Comparison of ENCODE assay signal across 26 mouse cellular contexts in the genomic region with DNA sequence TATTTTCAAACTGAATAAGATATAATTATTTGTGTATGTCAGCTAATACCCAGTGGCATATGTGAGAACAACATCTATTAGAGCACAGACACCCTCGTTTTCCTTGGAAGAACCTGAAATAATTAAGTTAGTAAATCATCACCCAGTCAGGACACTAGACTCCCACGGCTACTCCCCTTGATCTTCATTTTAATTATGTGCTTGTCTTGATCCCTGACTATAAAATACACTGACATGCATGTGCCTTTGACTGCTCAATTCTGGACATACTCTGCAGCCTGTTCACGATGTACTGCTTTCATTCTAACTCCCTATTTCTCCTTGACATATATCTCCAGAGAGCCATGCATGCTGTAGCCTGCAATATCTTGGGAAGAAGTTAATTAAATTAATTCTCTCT.
DNase-seq lines count a peak whose midpoint lies in the region; ATAC-seq and TF ChIP-seq lines count a peak whose summit lies in the region.
"Had no signal": no experiment of that assay in that cellular context is flagged by ENCODE, and none has a peak within 500 bp of the region (broad histone marks: within the 10 kb centered on the region; RNA-seq: fewer than 3 reads in every experiment).

No protein-coding gene starts in this region.

- no peaks in the 10 kb centered on the region for H3K27me3 ChIP-seq in kidney, embryonic 15.5 days
- no peaks in the 10 kb centered on the region for H3K27me3 ChIP-seq in hindbrain, embryonic 16.5 days (replicated peaks; ENCODE audit: control insufficient read depth, insufficient read depth, low read length)
- H3K27me3 ChIP-seq in midbrain, embryonic 16.5 days (ENCODE audit: control insufficient read depth, insufficient read depth, low read depth, low read length), result no peaks in the 10 kb centered on the region
- H3K27me3 ChIP-seq in liver, embryonic 12.5 days (replicated peaks), result no peaks in the 10 kb centered on the region
- H3K27me3 ChIP-seq: embryonic facial prominence, embryonic 13.5 days; forebrain, embryonic 13.5 days; intestine, embryonic 15.5 days; midbrain, embryonic 12.5 days had no signal

- H3K27ac ChIP-seq in kidney, embryonic 15.5 days, result no peak overlapping the region
- no peak overlapping the region for H3K27ac ChIP-seq in hindbrain, embryonic 16.5 days (ENCODE audit: low read depth, low read length)
- H3K27ac ChIP-seq in midbrain, embryonic 16.5 days (ENCODE audit: low read length), result no peak overlapping the region
- no peak overlapping the region for H3K27ac ChIP-seq in liver, embryonic 12.5 days
- H3K27ac ChIP-seq: embryonic facial prominence, embryonic 13.5 days; forebrain, embryonic 13.5 days; heart, embryonic 10.5 days; intestine, embryonic 15.5 days; layer of hippocampus, adult 2 months; macrophage; midbrain, embryonic 12.5 days; stomach, postnatal 0 days had no signal

- no peak for TF ChIP-seq CTCF in brain, embryonic 14.5 days (IDR thresholded peaks at IDR 0.05; ENCODE audit: borderline replicate concordance, extremely low read depth, insufficient read depth, insufficient read length)

- ATAC-seq in kidney, embryonic 15.5 days (replicated peaks; ENCODE audit: low FRiP score), result peak; percentile 71
- 0 out of 2 replicates have a peak, but pooled peaks have one; percentile 20 for ATAC-seq in hindbrain, embryonic 16.5 days
- peak; percentile 72 for ATAC-seq in midbrain, embryonic 16.5 days
- no peak for ATAC-seq in liver, embryonic 12.5 days
- ATAC-seq: forebrain, embryonic 13.5 days; intestine, embryonic 15.5 days; liver, postnatal 0 days; lung, postnatal 0 days had no signal

- no peak overlapping the region for H3K9ac ChIP-seq in kidney, embryonic 15.5 days
- no peak overlapping the region for H3K9ac ChIP-seq in hindbrain, embryonic 16.5 days (ENCODE audit: low read depth, low read length)
- H3K9ac ChIP-seq in midbrain, embryonic 16.5 days (ENCODE audit: low read depth, low read length), result no peak overlapping the region
- no peak overlapping the region for H3K9ac ChIP-seq in liver, embryonic 12.5 days
- H3K9ac ChIP-seq: embryonic facial prominence, embryonic 13.5 days; forebrain, embryonic 13.5 days; intestine, embryonic 15.5 days; liver, postnatal 0 days; midbrain, embryonic 12.5 days had no signal

- no peak for TF ChIP-seq POLR2A in brain, embryonic 14.5 days (IDR thresholded peaks at IDR 0.05; ENCODE audit: borderline replicate concordance, extremely low read depth, insufficient read depth, insufficient read length, poor library complexity, severe bottlenecking)

- no peak overlapping the region for H3K4me3 ChIP-seq in kidney, embryonic 15.5 days (replicated peaks)
- H3K4me3 ChIP-seq in hindbrain, embryonic 16.5 days (ENCODE audit: low read length), result no peak overlapping the region
- H3K4me3 ChIP-seq in midbrain, embryonic 16.5 days (ENCODE audit: low read depth, low read length), result no peak overlapping the region
- H3K4me3 ChIP-seq in liver, embryonic 12.5 days, result no peak overlapping the region
- H3K4me3 ChIP-seq: embryonic facial prominence, embryonic 13.5 days; erythroblast, embryonic 14.5 days; forebrain, embryonic 13.5 days; heart, embryonic 10.5 days; intestine, embryonic 15.5 days; layer of hippocampus, adult 2 months; midbrain, embryonic 12.5 days had no signal

- no peak for DNase-seq in kidney, postnatal 25 days
- DNase-seq in brain, embryonic 14.5 days (ENCODE audit: low read depth), result peak; percentile 46
- DNase-seq in frontal cortex, postnatal 36 days (ENCODE audit: low spot score in 2 of 2), result no peak
- no peak for DNase-seq in cerebellum, adult 8-10 months
- DNase-seq: adrenal gland, postnatal 25 days; cerebellum, postnatal 25 days; embryo, embryonic 11 days; gastrocnemius, postnatal 10 days; heart, postnatal 4 days; kidney, adult 9 months; liver, postnatal 0 days; thymus, adult 2 months had no signal

- no peaks in the 10 kb centered on the region for H3K4me1 ChIP-seq in kidney, embryonic 15.5 days
- H3K4me1 ChIP-seq in hindbrain, embryonic 16.5 days (ENCODE audit: control insufficient read depth, insufficient read depth, low read depth, low read length), result no peaks in the 10 kb centered on the region
- no peaks in the 10 kb centered on the region for H3K4me1 ChIP-seq in midbrain, embryonic 16.5 days (ENCODE audit: control insufficient read depth, insufficient read depth, low read length)
- H3K4me1 ChIP-seq in liver, embryonic 12.5 days, result no peaks in the 10 kb centered on the region
- H3K4me1 ChIP-seq: embryonic facial prominence, embryonic 13.5 days; forebrain, embryonic 13.5 days; heart, embryonic 10.5 days; intestine, embryonic 15.5 days; midbrain, embryonic 12.5 days had no signal

- H3K4me2 ChIP-seq in kidney, embryonic 15.5 days, result no peak overlapping the region
- H3K4me2 ChIP-seq in hindbrain, embryonic 16.5 days (ENCODE audit: low read length), result no peak overlapping the region
- no peak overlapping the region for H3K4me2 ChIP-seq in midbrain, embryonic 16.5 days (ENCODE audit: low read length)
- H3K4me2 ChIP-seq in liver, embryonic 12.5 days, result no peak overlapping the region
- H3K4me2 ChIP-seq: embryonic facial prominence, embryonic 13.5 days; forebrain, embryonic 13.5 days; intestine, embryonic 15.5 days; midbrain, embryonic 12.5 days had no signal

- 15% methylated on average over 3 of the region's 3 CpGs for WGBS in kidney, embryonic 15.5 days
- WGBS in hindbrain, embryonic 16.5 days, result 41% methylated on average over 3 of the region's 3 CpGs
- 30% methylated on average over 3 of the region's 3 CpGs for WGBS in midbrain, embryonic 16.5 days
- 43% methylated on average over 3 of the region's 3 CpGs for WGBS in liver, embryonic 12.5 days (ENCODE audit: insufficient replicate concordance)

- no peaks in the 10 kb centered on the region for H3K36me3 ChIP-seq in kidney, embryonic 15.5 days
- H3K36me3 ChIP-seq in hindbrain, embryonic 16.5 days (ENCODE audit: control insufficient read depth, insufficient read depth, low read length), result no peaks in the 10 kb centered on the region
- H3K36me3 ChIP-seq in midbrain, embryonic 16.5 days (ENCODE audit: control insufficient read depth, insufficient read depth, low read length), result no peaks in the 10 kb centered on the region
- H3K36me3 ChIP-seq in liver, embryonic 12.5 days, result no peaks in the 10 kb centered on the region
- H3K36me3 ChIP-seq: embryonic facial prominence, embryonic 13.5 days; heart, embryonic 10.5 days; intestine, embryonic 15.5 days; midbrain, embryonic 12.5 days had no signal

- H3K9me3 ChIP-seq in kidney, embryonic 15.5 days (replicated peaks), result no peaks in the 10 kb centered on the region
- H3K9me3 ChIP-seq in hindbrain, embryonic 16.5 days (ENCODE audit: control insufficient read depth, low read length), result no peaks in the 10 kb centered on the region
- no peaks in the 10 kb centered on the region for H3K9me3 ChIP-seq in midbrain, embryonic 16.5 days (replicated peaks; ENCODE audit: control insufficient read depth, low read length, poor library complexity, severe bottlenecking)
- no peaks in the 10 kb centered on the region for H3K9me3 ChIP-seq in liver, embryonic 12.5 days (replicated peaks)
- H3K9me3 ChIP-seq: embryonic facial prominence, embryonic 13.5 days; forebrain, embryonic 13.5 days; heart, embryonic 10.5 days; intestine, embryonic 15.5 days; midbrain, embryonic 12.5 days had no signal
